Mouse (Mus musculus) heart, adult 2 months (tissue): ENCODE data around the gene Cdh22. TPM values are rescaled to one million over a fixed set of nuclear protein-coding genes. Genes with fewer than 3 reads are reported as not detected.

Experiments used
- DNase-seq, 2 experiments: peaks; one replicate each; pipeline ENCODE4 v3.0.0; 2021
- H3K27ac ChIP-seq: fragments of 200-600 bp; 2 replicates; pipeline ENCODE4 v1.8.1; 2022
- H3K27me3 ChIP-seq: fragments of 200-500 bp; 2 replicates; pipeline ENCODE4 v1.6.1; 2012; ENCODE audit warnings: mild to moderate bottlenecking, low read length, inconsistent platforms, mixed read lengths; ENCODE audit not compliant: control insufficient read depth, insufficient read depth
- H3K36me3 ChIP-seq: fragments of 200-500 bp; 2 replicates; pipeline ENCODE4 v1.6.1; 2012; ENCODE audit warnings: low read length, inconsistent platforms; ENCODE audit not compliant: control insufficient read depth, insufficient read depth
- H3K4me1 ChIP-seq: fragments of 200-500 bp; 2 replicates; pipeline ENCODE4 v1.6.1; 2011; ENCODE audit warnings: low read length; ENCODE audit not compliant: control insufficient read depth, insufficient read depth
- H3K4me3 ChIP-seq: fragments of 200-600 bp; 2 replicates; pipeline ENCODE4 v1.8.1; 2022
- H3K79me2 ChIP-seq: fragments of 200-500 bp; replicated peaks from 2 replicates; pipeline ENCODE4 v1.6.1; 2012; ENCODE audit warnings: mild to moderate bottlenecking, inconsistent platforms, low read length, moderate library complexity, mixed read lengths; ENCODE audit not compliant: control insufficient read depth, insufficient read depth
- H3K9ac ChIP-seq: fragments of 200-500 bp; 2 replicates; pipeline ENCODE4 v1.6.1; 2012; ENCODE audit warnings: low read depth, mild to moderate bottlenecking, control low read depth, inconsistent platforms, low read length, mixed read lengths
- CTCF ChIP-seq: fragments of 200-600 bp; IDR thresholded peaks from 2 replicates; pipeline ENCODE4 v1.8.1; 2022; ENCODE audit warnings: antibody characterized with exemption, mild to moderate bottlenecking, moderate library complexity
- EP300 ChIP-seq: fragments of 200-500 bp; IDR thresholded peaks from 2 replicates; pipeline ENCODE4 v1.6.1; 2011; ENCODE audit warnings: low read depth, low read length, control low read depth; ENCODE audit not compliant: insufficient read depth
- POLR2A ChIP-seq: fragments of 200-500 bp; IDR thresholded peaks from 2 replicates; pipeline ENCODE4 v1.6.1; 2011; ENCODE audit warnings: mild to moderate bottlenecking, low read depth, low read length, control low read depth; ENCODE audit not compliant: insufficient read depth
- WGBS: fragments of 180-500 bp; shearing (Covaris S2); methylation state at CpG from one replicate; pipeline ENCODE4 v1.1.7; 2018; 5-methylcytosine and 5-hydroxymethylcytosine counted together
- intact Hi-C: fragments of 180-260 bp; cut with DNase I; formaldehyde crosslinking; loops from one replicate; pipeline ENCODE4 v1.15.1; 2025
- polyA plus RNA-seq: library from polyadenylated mRNA; depleted of rRNA; stranded (reverse); fragments of >200 nt; gene quantifications from 2 replicates; pipeline ENCODE4 v1.2.3, GENCODE M21; 2012; rRNA removed
- total RNA-seq, 2 experiments: library from RNA; stranded (reverse); gene quantifications; 2 replicates each; pipeline ENCODE4 v1.2.3; 2021

The Cdh22 gene
- total and polyA plus RNA-seq, 3 experiments, result 0.50 to 1.0 (median 0.65) TPM

GRCm38 (mm10) chr2:165070096-165070816, 164.4 kb downstream of the Cdh22 start:
- TF ChIP-seq EP300, result no peak
- TF ChIP-seq CTCF, result peak; percentile 71
- H3K4me3 ChIP-seq, result no peak overlapping the region
- DNase-seq, result peak; percentile 54 to 73
- no peaks in the 10 kb centered on the region for H3K36me3 ChIP-seq
- no peak overlapping the region for H3K27ac ChIP-seq
- H3K79me2 ChIP-seq, result no peaks in the 10 kb centered on the region
- peaks cover 4% of the 10 kb centered on the region for H3K27me3 ChIP-seq
- intact Hi-C loops, result loop anchor here (5.0 kb wide), 1 partner anchor 417 kb away; no protein-coding TSS in a partner anchor
- WGBS, result 26% methylated on average over 23 of the region's 23 CpGs
- H3K9ac ChIP-seq, result no peak overlapping the region
- H3K4me1 ChIP-seq, result no peaks in the 10 kb centered on the region; the same call in 1 of the 2 replicates

GRCm38 (mm10) chr2:165068806-165069205, 165.8 kb downstream of the Cdh22 start:
- Histone ChIP-seq H3K9ac (no peak overlapping the region), H3K4me1 (no peaks in the 10 kb centered on the region), H3K79me2 (no peaks in the 10 kb centered on the region), H3K27me3 (peaks cover 4% of the 10 kb centered on the region), H3K36me3 (no peaks in the 10 kb centered on the region), H3K4me3 (no peak overlapping the region), H3K27ac (no peak overlapping the region)
- no peak for TF ChIP-seq POLR2A
- no peak for TF ChIP-seq EP300
- TF ChIP-seq CTCF, result no peak
- DNase-seq, result no peak
- intact Hi-C loops, result loop anchor here (2.0 kb wide), 1 partner anchor 106 kb away; no protein-coding TSS in a partner anchor
- 79% methylated on average over 2 of the region's 2 CpGs for WGBS

- no peak overlapping the region for H3K9ac ChIP-seq
- H3K36me3 ChIP-seq, result no peaks in the 10 kb centered on the region
- intact Hi-C loops, result no loop called here
- WGBS, result 61% methylated on average over 7 of the region's 7 CpGs
- DNase-seq, result no peak
- no peak overlapping the region for H3K27ac ChIP-seq
- no peak overlapping the region for H3K4me3 ChIP-seq
- peaks cover 4% of the 10 kb centered on the region for H3K27me3 ChIP-seq
- H3K4me1 ChIP-seq, result no peaks in the 10 kb centered on the region
- no peak for TF ChIP-seq EP300
- no peak for TF ChIP-seq POLR2A
- no peak for TF ChIP-seq CTCF
- H3K79me2 ChIP-seq, result no peaks in the 10 kb centered on the region
Measured at GRCm38 (mm10) chr2:165064489-165064888, 170.2 kb downstream of the Cdh22 start.

GRCm38 (mm10) chr2:165061638-165062433, 172.8 kb downstream of the Cdh22 start:
- intact Hi-C loops, result no loop called here

More at GRCm38 (mm10) chr2:165061638-165062433, 172.8 kb downstream of the Cdh22 start:
- Histone ChIP-seq H3K9ac (no peak overlapping the region), H3K27ac (no peak overlapping the region), H3K79me2 (no peaks in the 10 kb centered on the region), H3K36me3 (no peaks in the 10 kb centered on the region), H3K27me3 (no peaks in the 10 kb centered on the region), H3K4me1 (0 out of 2 replicates have a peak, but pooled peaks cover 1% of the 10 kb centered on the region), H3K4me3 (no peak overlapping the region)
- peak in 1 of 2 experiments; percentile 24 for DNase-seq
- WGBS, result 62% methylated on average over 16 of the region's 16 CpGs
- no peak for TF ChIP-seq EP300
- TF ChIP-seq CTCF, result no peak
- no peak for TF ChIP-seq POLR2A

Other genes starting within 250 kb of the Cdh22 start
- gene Ncoa5, start 200.0 kb downstream of the Cdh22 start, total RNA-seq, result 10 to 100 TPM; 18.6 to 20.6 TPM
- gene Ncoa5, start 200.0 kb downstream of the Cdh22 start, polyA plus RNA-seq, result 16.4 and 21.2 TPM in 2 replicates
- gene Cd40, start 179.2 kb downstream of the Cdh22 start, total RNA-seq, result 1 to 10 TPM; 2.0 to 2.2 TPM
- gene Cd40, start 179.2 kb downstream of the Cdh22 start, polyA plus RNA-seq, result 4.6 and 7.1 TPM in 2 replicates
- not detected for gene 1700025C18Rik, start 144.1 kb downstream of the Cdh22 start, total RNA-seq
- not detected in 2 replicates for gene 1700025C18Rik, start 144.1 kb downstream of the Cdh22 start, polyA plus RNA-seq
- 10 to 100 TPM; 15.9 to 18.1 TPM for gene Slc35c2, start 53.0 kb upstream of the Cdh22 start, total RNA-seq
- 43.6 and 46.4 TPM in 2 replicates for gene Slc35c2, start 53.0 kb upstream of the Cdh22 start, polyA plus RNA-seq
- gene Elmo2, start 91.6 kb upstream of the Cdh22 start, total RNA-seq, result 10 to 100 TPM; 13.9 to 14.8 TPM
- gene Elmo2, start 91.6 kb upstream of the Cdh22 start, polyA plus RNA-seq, result 36.3 and 39.0 TPM in 2 replicates
- gene Zfp663, start 133.9 kb upstream of the Cdh22 start, total RNA-seq, result not detected
- not detected in 2 replicates for gene Zfp663, start 133.9 kb upstream of the Cdh22 start, polyA plus RNA-seq
- gene Zfp334, start 153.4 kb upstream of the Cdh22 start, total RNA-seq, result 1 to 10 TPM; 2.1 to 2.3 TPM
- gene Zfp334, start 153.4 kb upstream of the Cdh22 start, polyA plus RNA-seq, result 1.3 and 2.0 TPM in 2 replicates
- gene Ocstamp, start 165.6 kb upstream of the Cdh22 start, total RNA-seq, result not detected
- gene Ocstamp, start 165.6 kb upstream of the Cdh22 start, polyA plus RNA-seq, result 0.02 TPM in 1 of 2 replicates, not detected in the other
- under 1 TPM; 0.31 to 0.68 TPM for gene Slc13a3, start 238.4 kb upstream of the Cdh22 start, total RNA-seq
- gene Slc13a3, start 238.4 kb upstream of the Cdh22 start, polyA plus RNA-seq, result 0.29 and 0.35 TPM in 2 replicates